Mouse (Mus musculus): ENCODE data around the gene Lnx1.

DNA sequence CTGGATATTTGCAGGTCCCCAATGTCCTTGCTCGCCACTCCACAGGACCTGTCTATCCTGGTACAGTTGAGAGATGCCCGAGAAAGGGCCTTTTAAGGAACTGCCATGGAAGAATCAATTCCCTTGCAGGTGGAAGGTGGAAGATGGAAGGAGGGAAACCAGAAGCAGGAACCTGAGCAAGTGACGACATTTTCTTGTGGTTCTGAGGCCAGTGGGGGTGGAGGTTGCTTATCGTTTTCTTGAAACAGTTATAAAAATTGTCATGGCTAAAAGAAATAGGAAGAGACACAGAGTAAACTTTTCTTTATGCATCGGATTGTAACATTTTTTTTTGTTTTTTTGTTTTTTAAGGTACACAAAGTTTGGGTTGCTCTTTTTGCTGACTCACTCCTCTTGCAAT is 46.3 kb downstream of the Lnx1 start:
- TF ChIP-seq CTCF (IDR thresholded peaks at IDR 0.05; ENCODE audit: borderline replicate concordance, insufficient read depth, low read length) (no peak), POLR2A (IDR thresholded peaks at IDR 0.05; ENCODE audit: low read depth, low read length) (no peak)

Data from embryonic fibroblast, embryonic 13.5 days (primary cell).